Mouse (Mus musculus): ENCODE measurements around the gene Nmd3.

The Nmd3 gene

GRCm38 (mm10) chr3:69763630-69764565 is 42.1 kb downstream of the Nmd3 start:
- DNase-seq (ENCODE audit: low spot score): no peak

DNA sequence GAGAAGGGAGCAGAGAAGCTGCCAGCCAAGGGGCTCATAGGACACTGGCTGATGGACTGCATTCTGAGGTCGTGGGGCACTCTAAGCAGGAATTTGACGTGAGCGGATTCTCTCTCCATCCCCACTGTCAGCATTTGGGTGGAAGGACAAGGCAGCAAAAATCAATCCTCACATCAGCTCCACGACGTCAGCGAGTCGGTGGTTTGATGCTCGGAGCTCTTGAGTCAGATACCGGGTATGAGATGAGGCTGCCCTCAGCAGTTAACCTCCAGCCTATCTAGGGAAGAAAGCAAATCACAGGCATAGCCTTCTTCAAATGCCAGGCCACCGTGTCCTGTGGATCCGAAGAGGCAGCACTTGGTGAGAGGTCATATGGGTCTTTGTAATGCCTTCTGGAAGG is 43.4 kb downstream of the Nmd3 start:
- DNase-seq (ENCODE audit: low spot score): no peak

- DNase-seq (ENCODE audit: low spot score): no peak
These were observed 47.4 kb downstream of the Nmd3 start for GRCm38 (mm10) chr3:69769150-69769549.

DNA sequence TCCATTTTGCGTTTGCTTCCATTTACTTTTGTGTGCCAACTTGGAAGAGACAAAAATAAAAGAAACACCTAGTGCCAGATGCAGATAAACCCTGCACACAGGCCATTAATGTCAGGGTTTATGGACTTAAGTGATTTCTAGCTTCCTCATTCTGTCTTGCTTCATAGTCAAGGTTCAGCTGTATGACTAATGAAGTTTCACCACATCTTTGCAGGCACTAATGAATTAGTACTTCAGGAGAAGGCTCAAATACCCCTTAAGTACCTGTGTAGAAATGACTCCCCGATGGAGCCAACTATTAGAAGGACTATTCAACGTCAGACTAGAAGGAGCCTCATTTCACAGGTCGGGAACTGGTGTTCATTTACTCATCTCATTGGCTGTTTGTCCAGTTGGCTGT is 51.6 kb downstream of the Nmd3 start:
- no peak for DNase-seq (ENCODE audit: low spot score)

DNA sequence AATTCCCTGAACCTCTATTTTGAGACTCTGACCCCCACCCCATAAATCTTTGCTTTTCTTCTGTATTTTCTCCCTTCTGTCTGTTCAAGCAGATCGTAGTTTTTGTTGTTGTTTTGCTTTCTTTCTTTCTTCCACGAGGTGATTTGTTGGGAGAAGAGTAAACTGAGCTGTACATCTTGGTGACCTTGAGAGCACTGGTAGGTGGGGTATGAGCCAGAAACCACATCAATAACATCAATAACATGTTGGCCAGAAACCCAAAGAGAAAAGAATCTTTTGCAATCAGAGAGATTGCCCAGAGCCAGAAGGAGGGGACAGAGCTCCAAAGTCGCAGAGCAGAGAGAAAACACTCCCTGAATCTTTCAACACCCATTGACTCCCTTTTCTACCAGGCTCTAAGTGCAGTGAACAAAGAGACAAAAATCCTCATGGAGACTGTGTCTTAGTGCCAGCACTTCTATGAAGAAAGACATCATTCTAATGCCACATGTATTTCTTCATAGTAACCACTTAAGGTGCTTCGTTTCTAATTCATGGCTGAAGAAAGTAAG is 57.5 kb downstream of the Nmd3 start:
- DNase-seq (ENCODE audit: low spot score): no peak

DNA sequence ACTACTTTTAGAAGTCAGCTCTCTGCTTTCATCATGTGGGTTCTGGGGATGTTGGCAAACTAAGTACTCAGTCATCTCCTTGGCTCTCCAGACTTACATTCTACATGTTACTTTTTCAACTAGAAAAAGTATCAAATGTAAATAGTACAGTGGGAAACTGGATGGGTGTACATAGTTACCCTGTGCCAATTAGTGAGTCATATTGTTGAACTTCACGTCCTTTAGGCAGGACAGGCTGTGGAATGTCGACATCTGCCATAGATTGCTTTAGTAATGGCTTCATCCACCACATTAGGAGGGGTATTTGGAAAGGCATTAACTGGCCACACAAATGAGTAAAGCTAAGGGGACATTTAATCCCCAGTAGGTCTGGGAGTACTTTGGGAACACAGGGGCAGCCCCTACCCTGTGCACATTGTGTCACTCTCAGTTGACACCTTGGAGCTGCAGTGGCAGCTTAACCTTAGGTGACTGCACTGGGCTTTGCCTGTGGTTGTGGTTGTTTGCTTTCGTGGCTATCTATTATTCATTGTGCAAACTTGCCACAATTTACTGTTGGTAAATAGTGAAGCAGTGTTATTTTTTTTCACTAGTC is 71.1 kb downstream of the Nmd3 start:
- no peak for DNase-seq (ENCODE audit: low spot score)

GRCm38 (mm10) chr3:69797533-69797932 is 75.7 kb downstream of the Nmd3 start:
- no peak for DNase-seq (ENCODE audit: low spot score)

DNA sequence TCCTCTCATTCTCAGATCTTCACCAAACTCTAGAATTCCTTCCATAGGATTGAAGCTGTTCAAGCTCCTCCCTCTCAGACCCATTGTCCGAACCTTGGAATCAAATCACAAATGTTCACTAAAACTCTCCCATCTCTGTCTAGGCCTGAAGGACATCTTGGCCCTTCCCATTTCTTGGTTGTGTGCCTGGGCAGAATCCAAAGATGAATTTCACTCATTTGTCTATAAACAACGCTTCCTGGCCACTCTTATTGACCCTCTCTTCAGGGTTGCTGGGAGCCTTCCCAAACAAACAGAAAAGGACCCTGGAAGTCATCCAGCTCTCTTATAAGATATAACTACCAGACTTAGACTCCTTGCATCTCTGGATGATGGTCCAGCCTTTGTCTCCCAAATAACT is 76.2 kb downstream of the Nmd3 start:
- DNase-seq (ENCODE audit: low spot score): no peak

- no peak for DNase-seq (ENCODE audit: low spot score)
These were observed 77.3 kb downstream of the Nmd3 start for GRCm38 (mm10) chr3:69799096-69799495.

DNA sequence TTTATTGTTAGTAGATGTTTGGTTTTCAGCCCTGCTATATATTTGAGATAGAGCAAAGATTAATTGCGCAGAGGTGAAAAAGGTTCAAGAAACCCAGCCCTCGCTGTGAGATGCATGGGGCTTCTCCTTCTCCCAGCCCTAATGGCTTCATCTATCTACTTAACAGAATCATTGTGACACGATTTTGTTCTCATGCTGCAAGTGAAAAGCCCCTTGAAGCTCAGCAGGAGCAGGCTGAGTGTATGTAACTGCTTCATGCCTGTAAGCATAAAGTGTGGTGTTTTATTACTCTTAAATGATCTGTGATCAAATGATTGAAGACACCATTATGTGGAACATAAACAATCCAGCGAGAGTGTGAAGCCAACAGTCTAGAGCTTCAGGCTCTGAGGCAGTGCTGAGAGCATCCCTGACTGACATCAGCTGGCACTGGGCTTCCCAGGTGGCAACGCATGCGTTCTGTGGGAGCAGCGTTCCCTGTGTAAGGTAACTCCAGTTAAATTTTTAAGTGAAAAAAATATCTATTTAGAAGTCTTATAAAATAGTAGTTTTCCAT is 79.1 kb downstream of the Nmd3 start:
- DNase-seq (ENCODE audit: low spot score): no peak

- DNase-seq (ENCODE audit: low spot score): no peak
These were observed 81.4 kb downstream of the Nmd3 start for GRCm38 (mm10) chr3:69803137-69803536.

Data from adipocyte (in vitro differentiated cells).